Mouse (Mus musculus) kidney, embryonic 14.5 days (tissue): ENCODE data around the gene Cwc25. TPM values are rescaled to one million over a fixed set of nuclear protein-coding genes. Genes with fewer than 3 reads are reported as not detected.

Experiments used
- ATAC-seq: fragments of 200-750 bp; cut with Nextera tagmentation; 2 replicates; pipeline ENCODE4 v1.8.0; 2017; ENCODE audit warnings: moderate number of reproducible peaks, mild to moderate bottlenecking, moderate TSS enrichment, moderate library complexity; ENCODE audit not compliant: low FRiP score, low TSS enrichment
- H3K27ac ChIP-seq: fragments of 300-500 bp; sonication (generic); 2 replicates; pipeline ENCODE4 v1.5.1; 2014; ENCODE audit warnings: low read depth, mild to moderate bottlenecking, low read length, moderate library complexity, mixed read lengths
- H3K27me3 ChIP-seq: fragments of 300-500 bp; sonication (generic); 2 replicates; pipeline ENCODE4 v1.6.1; 2014; ENCODE audit warnings: mild to moderate bottlenecking, low read length; ENCODE audit not compliant: control insufficient read depth, insufficient read depth
- H3K36me3 ChIP-seq: fragments of 300-500 bp; sonication (generic); 2 replicates; pipeline ENCODE4 v1.6.1; 2014; ENCODE audit warnings: low read length, mixed read lengths; ENCODE audit not compliant: control insufficient read depth, insufficient read depth
- H3K4me1 ChIP-seq: fragments of 300-500 bp; sonication (generic); 2 replicates; pipeline ENCODE4 v1.6.1; 2014; ENCODE audit warnings: low read length, mixed read lengths; ENCODE audit not compliant: control insufficient read depth, insufficient read depth
- H3K4me2 ChIP-seq: fragments of 300-500 bp; sonication (generic); replicated peaks from 2 replicates; pipeline ENCODE4 v1.6.1; 2014; ENCODE audit warnings: low read depth, mild to moderate bottlenecking, low read length
- H3K4me3 ChIP-seq: fragments of 300-500 bp; sonication (generic); 2 replicates; pipeline ENCODE4 v1.5.1; 2014; ENCODE audit warnings: mild to moderate bottlenecking, low read length
- H3K9ac ChIP-seq: fragments of 300-500 bp; sonication (generic); 2 replicates; pipeline ENCODE4 v1.6.1; 2014; ENCODE audit warnings: low read depth, mild to moderate bottlenecking, low read length, moderate library complexity
- H3K9me3 ChIP-seq: fragments of 300-500 bp; sonication (generic); 2 replicates; pipeline ENCODE4 v1.6.1; 2016; ENCODE audit warnings: low read length; ENCODE audit not compliant: control insufficient read depth
- WGBS: fragments of 180-500 bp; shearing (Covaris S2); extraction: QIAGEN DNeasy Blood & Tissue Kit; methylation state at CpG from one replicate; pipeline ENCODE4 v1.1.7; 2014; 5-methylcytosine and 5-hydroxymethylcytosine counted together
- polyA plus RNA-seq: library from polyadenylated mRNA; unstranded; fragments of >200 nt; fragmentation: Nextera tagmentation; extraction: Ambion mirVana; gene quantifications from 2 replicates; pipeline ENCODE4 v1.2.1, GENCODE M21; 2014

Cwc25 gene
- polyA plus RNA-seq, 1 experiment from 2014 or later, result 13.7 TPM

GRCm38 (mm10) chr11:97781478-97781831 is 15.1 kb upstream of the Cwc25 start:
- Histone ChIP-seq H3K27me3 (no peaks in the 10 kb centered on the region), H3K27ac (peak overlapping the region; percentile 91), H3K4me3 (peak overlapping the region; percentile 94), H3K4me1 (peaks cover 15% of the 10 kb centered on the region; the same call in 1 of the 2 replicates), H3K36me3 (peaks cover 48% of the 10 kb centered on the region), H3K9me3 (no peaks in the 10 kb centered on the region), H3K4me2 (peak overlapping the region; percentile 59), H3K9ac (peak overlapping the region; percentile 98)
- ATAC-seq, result no peak
- WGBS, result 1% methylated on average over 11 of the region's 11 CpGs

- H3K4me3 ChIP-seq, result peak overlapping the region; percentile 94; the same call in 1 of the 2 replicates
- H3K9me3 ChIP-seq, result no peaks in the 10 kb centered on the region
- ATAC-seq, result no peak
- H3K27ac ChIP-seq, result no peak overlapping the region
- H3K36me3 ChIP-seq, result peaks cover 57% of the 10 kb centered on the region
- peak overlapping the region; percentile 98; the same call in 1 of the 2 replicates for H3K9ac ChIP-seq
- 85% methylated on average over 2 of the region's 2 CpGs for WGBS
- no peaks in the 10 kb centered on the region for H3K27me3 ChIP-seq
- peak overlapping the region; percentile 59 for H3K4me2 ChIP-seq
- H3K4me1 ChIP-seq, result peaks cover 15% of the 10 kb centered on the region; the same call in 1 of the 2 replicates
Observed at GRCm38 (mm10) chr11:97779968-97780701, 13.8 kb upstream of the Cwc25 start.

- no peak overlapping the region for H3K4me3 ChIP-seq
- H3K27ac ChIP-seq, result no peak overlapping the region
- WGBS, result 100% methylated on average over 1 of the region's 1 CpGs
- H3K4me2 ChIP-seq, result no peak overlapping the region
- H3K9ac ChIP-seq, result no peak overlapping the region
- no peaks in the 10 kb centered on the region for H3K9me3 ChIP-seq
- peaks cover 57% of the 10 kb centered on the region for H3K36me3 ChIP-seq
- no peak for ATAC-seq
- no peaks in the 10 kb centered on the region for H3K27me3 ChIP-seq
- H3K4me1 ChIP-seq, result peaks cover 15% of the 10 kb centered on the region; the same call in 1 of the 2 replicates
Observed at GRCm38 (mm10) chr11:97778918-97779317, 12.6 kb upstream of the Cwc25 start.

- Histone ChIP-seq H3K36me3 (peaks cover 57% of the 10 kb centered on the region), H3K9ac (no peak overlapping the region)
- WGBS, result 45% methylated on average over 2 of the region's 2 CpGs
Observed at GRCm38 (mm10) chr11:97777129-97777529, 10.8 kb upstream of the Cwc25 start.

GRCm38 (mm10) chr11:97776497-97777128 is 10.3 kb upstream of the Cwc25 start:
- Histone ChIP-seq H3K9me3 (no peaks in the 10 kb centered on the region), H3K27me3 (no peaks in the 10 kb centered on the region), H3K4me2 (no peak overlapping the region), H3K36me3 (peaks cover 57% of the 10 kb centered on the region), H3K4me1 (peaks cover 15% of the 10 kb centered on the region; the same call in 1 of the 2 replicates), H3K9ac (no peak overlapping the region), H3K27ac (no peak overlapping the region), H3K4me3 (no peak overlapping the region)
- peak; percentile 30 for ATAC-seq
- 63% methylated on average over 5 of the region's 5 CpGs for WGBS

More at GRCm38 (mm10) chr11:97777129-97777529, 10.8 kb upstream of the Cwc25 start:
- Histone ChIP-seq H3K27ac (no peak overlapping the region), H3K27me3 (no peaks in the 10 kb centered on the region), H3K4me3 (no peak overlapping the region), H3K4me1 (peaks cover 15% of the 10 kb centered on the region; the same call in 1 of the 2 replicates), H3K4me2 (no peak overlapping the region), H3K9me3 (no peaks in the 10 kb centered on the region)
- peak; percentile 10 for ATAC-seq

- Histone ChIP-seq H3K9me3 (no peaks in the 10 kb centered on the region), H3K36me3 (peaks cover 54% of the 10 kb centered on the region), H3K27me3 (no peaks in the 10 kb centered on the region), H3K9ac (no peak within 1 kb of the TSS), H3K4me3 (no peak within 1 kb of the TSS), H3K4me2 (no peak within 1 kb of the TSS), H3K4me1 (peaks cover 15% of the 10 kb centered on the region; the same call in 1 of the 2 replicates), H3K27ac (no peak within 1 kb of the TSS)
- no peak for ATAC-seq
- 56% methylated on average over 17 of the region's 17 CpGs for WGBS
Observed at GRCm38 (mm10) chr11:97775808-97776496, 9.6 kb upstream of the Cwc25 start, which contains the start of gene 1700001P01Rik. 1700001P01Rik (minus strand) TSS chr11:97775918.

- ATAC-seq, result no peak
- Histone ChIP-seq H3K9ac (no peak overlapping the region), H3K27me3 (no peaks in the 10 kb centered on the region), H3K4me2 (no peak overlapping the region), H3K36me3 (peaks cover 46% of the 10 kb centered on the region), H3K27ac (no peak overlapping the region), H3K4me3 (no peak overlapping the region), H3K9me3 (no peaks in the 10 kb centered on the region), H3K4me1 (peaks cover 8% of the 10 kb centered on the region; the same call in 1 of the 2 replicates)
- 87% methylated on average over 13 of the region's 13 CpGs for WGBS
Observed at GRCm38 (mm10) chr11:97775186-97775585, 8.8 kb upstream of the Cwc25 start.

GRCm38 (mm10) chr11:97771410-97771809 is 5.1 kb upstream of the Cwc25 start:
- H3K27ac ChIP-seq, result no peak overlapping the region
- no peak overlapping the region for H3K4me3 ChIP-seq
- no peaks in the 10 kb centered on the region for H3K27me3 ChIP-seq
- no peak overlapping the region for H3K4me2 ChIP-seq
- no peaks in the 10 kb centered on the region for H3K9me3 ChIP-seq
- no peaks in the 10 kb centered on the region for H3K4me1 ChIP-seq
- ATAC-seq, result no peak
- peaks cover 9% of the 10 kb centered on the region for H3K36me3 ChIP-seq
- no peak overlapping the region for H3K9ac ChIP-seq
- 82% methylated on average over 14 of the region's 14 CpGs for WGBS
